Mouse (Mus musculus): Measurements from ENCODE around the gene Pde8a. TPM values are rescaled to one million over a fixed set of nuclear protein-coding genes. Genes with fewer than 3 reads are reported as not detected.

Gene Pde8a
- 10 to 100 TPM; 17.7 to 18.6 TPM for total RNA-seq (2023)

GRCm38 (mm10) chr7:81213347-81214152 lies at the start of gene Pde8a:
Gene Pde8a, plus strand, starts transcription at chr7:81213596.

GRCm38 (mm10) chr7:81344544-81345446 lies 131.4 kb downstream of the Pde8a start, which contains the start of gene Rps17:
Gene Rps17, minus strand, starts transcription at chr7:81345254.

Other genes with a start within 250 kb of the Pde8a start
- gene Zfp592, start 219.9 kb upstream of the Pde8a start, total RNA-seq (2023): 10 to 100 TPM; 37.4 to 43.2 TPM
- under 1 TPM; 0.07 to 0.24 TPM for gene Alpk3, start 156.0 kb upstream of the Pde8a start, total RNA-seq (2023)
- not detected for gene Slc28a1, start 98.8 kb upstream of the Pde8a start, total RNA-seq (2023)
- 100 to 1,000 TPM; 767 to 843 TPM for gene Rps17, start 131.7 kb downstream of the Pde8a start, total RNA-seq (2023)
- not detected for gene Cpeb1, start 241.9 kb downstream of the Pde8a start, total RNA-seq (2023)